Mouse (Mus musculus) layer of hippocampus, adult 11-12 months (tissue): ENCODE measurements at regions not wholly inside any gene's neighbourhood (a gene's known extent, or its start where the extent isn't known, plus 50 kb on each side); places are given as distances from the start of the nearest gene placed in this dataset.

ENCODE experiments used
- DNase-seq: peaks from one replicate; pipeline ENCODE4 v3.0.0; 2022; ENCODE audit warnings: low spot score

GRCm38 (mm10) chr15:68811041-68811440 is 2310.3 kb upstream of the Lrrc6 start:
- DNase-seq: no peak

GRCm38 (mm10) chr15:68810593-68810992 is 2309.9 kb upstream of the Lrrc6 start:
- peak; percentile 32 for DNase-seq

DNA sequence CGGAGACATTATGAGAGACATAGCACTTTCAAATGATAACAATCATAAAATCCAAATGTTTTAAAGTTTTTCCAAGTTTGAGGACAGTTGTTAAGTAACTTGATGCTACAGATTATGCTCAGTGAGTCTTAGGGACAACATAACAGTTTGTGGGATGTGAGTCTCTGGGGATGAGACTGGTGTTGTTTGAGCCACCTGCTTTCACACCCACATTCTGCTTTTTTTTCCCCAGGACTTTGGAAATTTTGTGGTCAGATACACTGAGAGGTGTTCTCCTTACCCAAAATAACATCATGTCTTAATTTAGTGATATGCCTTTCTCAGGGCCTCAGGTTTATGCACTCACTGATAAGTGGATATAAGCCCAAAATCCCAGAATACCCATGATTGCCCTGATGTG is 2307.5 kb upstream of the Lrrc6 start:
- DNase-seq: no peak

DNA sequence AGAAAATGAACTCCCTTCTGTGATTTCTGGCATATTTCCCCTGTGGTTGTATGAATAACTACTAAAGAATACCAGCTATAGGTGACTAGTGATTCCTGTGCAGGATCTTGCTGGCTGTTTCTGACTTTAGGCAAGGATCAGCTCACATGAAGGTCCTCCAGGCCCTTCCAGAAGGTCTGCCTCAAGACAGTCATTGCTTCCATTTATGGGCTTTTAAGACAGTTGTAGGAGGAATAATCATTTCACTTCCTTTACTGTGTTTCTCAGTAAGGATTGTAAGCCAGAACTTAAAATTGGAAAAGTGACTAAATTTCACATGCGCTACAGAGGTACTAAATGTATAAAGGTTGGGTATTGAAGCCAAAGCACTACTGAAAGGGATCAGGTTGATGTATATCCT is 2303.5 kb upstream of the Lrrc6 start:
- DNase-seq: no peak

DNA sequence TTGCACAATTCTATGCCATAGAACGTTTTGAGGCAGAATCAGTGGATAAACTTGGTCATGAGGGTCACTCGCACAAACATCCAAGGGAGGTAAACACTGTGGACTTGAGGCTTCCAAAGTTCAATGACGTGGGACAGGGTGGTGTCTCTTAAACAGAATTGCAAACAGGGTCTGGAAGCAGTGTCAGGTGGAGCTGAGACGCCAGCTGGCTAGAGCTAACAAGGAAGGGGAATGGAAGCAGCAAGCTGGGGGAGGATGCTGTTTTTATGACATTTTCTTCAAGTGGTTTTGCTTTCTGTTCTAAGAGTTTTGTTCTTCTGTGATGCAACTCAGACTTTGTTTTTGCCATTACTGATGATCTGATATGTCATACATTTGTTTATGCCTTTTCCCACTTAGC is 2301.1 kb upstream of the Lrrc6 start:
- peak; percentile 9 for DNase-seq

GRCm38 (mm10) chr15:68797406-68797805 is 2296.7 kb upstream of the Lrrc6 start:
- DNase-seq: no peak

DNA sequence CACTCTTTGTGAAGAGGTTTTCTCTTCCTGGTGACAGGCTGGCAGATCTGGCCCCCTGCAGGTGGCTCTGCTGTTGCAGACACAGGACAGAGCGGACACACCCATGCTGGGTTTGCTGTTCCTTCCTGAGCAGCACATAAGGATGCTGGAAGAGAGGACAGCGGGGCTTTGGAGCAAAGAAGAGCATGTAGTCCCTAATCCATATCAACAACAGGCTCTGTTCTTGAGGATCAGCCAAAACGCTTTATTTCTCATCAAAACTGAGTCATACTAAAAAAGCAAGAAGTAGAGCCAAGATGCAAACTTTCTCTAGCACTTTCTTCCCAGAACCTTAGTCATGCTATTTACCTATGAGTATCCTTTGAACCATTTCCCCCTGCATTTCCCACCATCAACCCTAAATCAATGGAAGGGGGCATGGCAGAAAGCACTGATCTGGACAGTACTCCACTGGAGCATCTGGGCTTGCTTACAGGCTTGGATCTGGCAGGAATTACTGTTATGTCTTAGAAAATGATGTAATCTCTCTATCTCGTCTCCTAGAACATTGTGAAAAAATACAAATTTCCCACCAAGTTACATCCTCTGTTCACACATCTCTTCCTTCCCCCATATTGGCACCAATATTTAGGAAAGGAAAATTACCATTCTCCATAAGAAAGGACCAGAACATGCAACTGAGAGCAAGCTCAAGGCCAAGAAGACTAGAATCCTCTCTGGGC is 2294.7 kb upstream of the Lrrc6 start:
- DNase-seq: peak; percentile 37

DNA sequence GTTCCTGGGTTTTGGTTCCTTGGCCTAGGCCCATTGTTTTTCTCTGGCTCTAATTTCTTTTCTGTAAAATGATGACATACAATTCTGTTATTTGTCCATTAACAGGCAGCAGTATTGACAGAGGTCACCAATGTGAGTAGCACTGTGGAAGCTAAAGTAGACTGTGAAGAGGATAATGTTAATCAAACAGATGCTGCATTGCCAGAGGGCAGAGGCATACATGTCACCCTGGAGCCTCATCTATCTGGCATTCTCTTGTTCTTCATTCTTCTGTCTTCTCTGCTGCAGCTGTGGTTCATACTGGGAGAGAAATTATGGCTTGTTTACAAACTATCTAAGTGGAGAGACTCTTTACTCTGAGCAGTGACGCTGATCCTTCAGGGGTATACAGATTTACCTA is 2259.2 kb upstream of the Lrrc6 start:
- no peak for DNase-seq

- DNase-seq: no peak
These were observed 2254.5 kb upstream of the Lrrc6 start for GRCm38 (mm10) chr15:68755255-68755654.

DNA sequence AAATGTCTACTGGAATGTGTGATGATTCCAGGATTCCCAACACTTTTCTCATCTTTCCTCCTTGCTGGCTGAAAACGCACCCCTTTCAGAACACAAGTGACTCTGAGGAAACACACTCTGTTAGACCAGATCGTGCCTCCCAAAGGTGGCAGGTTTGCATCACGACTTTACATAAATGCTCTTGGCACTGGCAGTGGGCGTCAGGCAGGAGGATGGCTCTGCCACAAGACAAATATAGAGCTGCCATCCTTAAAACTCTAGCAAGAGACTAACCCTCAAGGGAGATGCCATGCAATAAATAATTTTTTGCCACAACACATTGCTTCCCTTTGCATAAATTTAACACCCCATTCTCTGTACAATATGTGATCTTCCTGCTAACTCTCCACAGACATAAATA is 2254.1 kb upstream of the Lrrc6 start:
- DNase-seq: peak; percentile 48

- DNase-seq: peak; percentile 37
These were observed 2238.6 kb upstream of the Lrrc6 start for GRCm38 (mm10) chr15:68739344-68739743.

- no peak for DNase-seq
These were observed 2220.5 kb upstream of the Lrrc6 start for GRCm38 (mm10) chr15:68721250-68721649.

GRCm38 (mm10) chr15:68719486-68719885 is 2218.8 kb upstream of the Lrrc6 start:
- DNase-seq: peak; percentile 9

DNA sequence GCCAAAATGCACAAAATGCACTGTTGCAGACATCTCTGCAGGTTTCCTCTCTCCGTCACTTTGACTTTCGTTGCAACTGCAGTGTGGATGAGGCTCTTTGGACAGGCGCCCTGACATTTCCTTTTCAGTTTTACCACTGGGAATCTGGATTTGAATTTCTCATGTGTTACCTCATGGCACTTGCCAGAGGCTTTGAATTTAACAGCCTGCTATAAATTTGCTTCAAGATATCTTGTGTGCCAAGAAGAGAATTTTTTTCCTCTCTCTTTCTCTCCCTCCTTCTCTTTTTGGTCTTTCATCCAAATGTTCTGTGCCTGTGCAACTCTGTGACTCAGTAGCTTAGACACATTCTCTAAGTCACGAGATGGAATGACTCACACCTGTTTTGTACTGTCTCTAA is 2213.6 kb upstream of the Lrrc6 start:
- no peak for DNase-seq

GRCm38 (mm10) chr15:68707306-68707705 is 2206.6 kb upstream of the Lrrc6 start:
- no peak for DNase-seq

DNA sequence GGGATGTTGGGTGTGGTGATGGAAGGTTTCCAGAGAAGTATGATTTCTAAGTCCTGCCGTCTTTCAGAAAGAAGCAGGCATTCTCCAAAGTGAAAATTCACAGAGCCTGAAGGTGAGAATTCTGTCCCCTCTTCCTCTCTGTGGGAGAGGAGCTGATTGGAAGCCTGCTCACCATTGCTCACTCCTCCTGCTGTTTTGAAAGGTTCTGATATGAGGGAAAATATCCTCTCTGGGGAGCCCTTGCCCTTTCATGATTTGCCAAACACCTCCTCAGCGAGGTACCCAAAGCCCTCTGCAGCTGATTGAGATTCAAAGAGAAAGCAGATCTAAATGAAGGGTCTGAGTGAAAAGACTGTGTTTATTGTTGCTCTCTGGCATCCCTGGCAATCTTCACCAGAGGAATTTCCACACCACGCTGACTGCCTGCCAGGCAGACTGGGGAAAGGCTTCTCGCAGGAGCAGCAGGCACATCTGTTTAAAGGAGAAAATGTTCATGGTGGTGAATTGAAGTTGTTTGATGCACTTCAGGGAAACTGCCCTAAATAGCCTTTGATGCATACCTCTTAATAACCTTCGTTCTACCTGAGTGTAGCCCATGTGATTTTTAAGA is 2194.4 kb upstream of the Lrrc6 start:
- peak; percentile 11 for DNase-seq

GRCm38 (mm10) chr15:68667462-68667861 is 2166.8 kb upstream of the Lrrc6 start:
- no peak for DNase-seq

GRCm38 (mm10) chr15:68665331-68665730 is 2164.6 kb upstream of the Lrrc6 start:
- no peak for DNase-seq

DNA sequence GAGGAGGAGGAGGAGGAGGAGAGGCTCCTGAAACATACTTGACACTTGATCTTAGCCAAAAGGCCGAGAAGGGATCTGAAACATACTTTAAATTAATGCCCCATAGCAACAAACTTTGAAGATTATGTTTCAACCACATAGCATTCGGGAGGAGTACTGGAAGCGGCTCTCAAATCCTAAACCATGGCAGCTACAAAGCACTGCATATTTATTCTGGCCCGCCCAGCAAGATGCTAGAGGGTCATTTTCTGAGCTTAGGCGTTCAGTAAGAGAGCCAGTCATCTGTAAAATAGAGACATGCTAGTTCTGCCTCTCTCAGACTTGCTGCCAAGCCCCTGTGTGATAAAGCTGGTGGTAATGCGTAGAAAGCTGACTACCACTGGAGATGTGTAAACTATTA is 2156.0 kb upstream of the Lrrc6 start:
- DNase-seq: no peak

DNA sequence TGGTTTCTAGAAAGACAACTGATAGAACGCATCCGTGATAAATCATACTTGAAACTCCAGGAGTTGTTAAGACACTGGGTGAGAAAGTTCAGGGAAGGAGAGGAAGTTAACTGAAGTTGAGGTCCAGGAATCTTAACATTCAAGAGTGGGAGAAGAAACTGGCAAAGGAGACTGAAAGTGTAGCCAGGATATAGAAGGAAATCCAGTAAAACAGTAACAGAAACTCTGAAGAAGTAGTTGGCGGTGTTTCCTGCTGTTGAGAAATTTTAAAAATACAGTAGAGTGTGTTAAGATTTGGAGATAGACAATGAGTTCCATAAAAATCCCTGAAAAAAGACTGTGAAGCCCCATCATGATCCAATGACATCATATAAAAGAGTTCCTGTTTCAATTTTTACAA is 2154.3 kb upstream of the Lrrc6 start:
- no peak for DNase-seq

- no peak for DNase-seq
These were observed 2149.9 kb upstream of the Lrrc6 start for GRCm38 (mm10) chr15:68650609-68651008.

DNA sequence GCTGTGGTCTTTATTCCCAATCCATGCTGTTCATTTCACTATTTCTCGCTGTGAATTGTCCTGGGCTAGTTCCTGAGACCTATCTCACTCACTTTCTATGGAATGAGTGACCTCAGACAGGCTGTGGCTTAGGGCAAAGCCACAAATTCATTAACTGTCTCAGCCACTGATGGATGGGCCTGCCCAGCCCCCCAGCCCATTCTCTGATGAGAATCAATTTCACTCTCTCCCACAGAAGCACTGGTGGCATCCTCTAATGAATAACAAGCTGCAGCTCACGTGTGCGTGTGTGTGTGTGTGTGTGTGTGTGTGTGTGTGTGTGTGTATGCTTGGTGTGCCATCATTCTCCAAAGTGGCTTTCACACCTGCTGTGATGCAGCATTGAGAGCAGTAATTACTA is 2149.3 kb upstream of the Lrrc6 start:
- no peak for DNase-seq

DNA sequence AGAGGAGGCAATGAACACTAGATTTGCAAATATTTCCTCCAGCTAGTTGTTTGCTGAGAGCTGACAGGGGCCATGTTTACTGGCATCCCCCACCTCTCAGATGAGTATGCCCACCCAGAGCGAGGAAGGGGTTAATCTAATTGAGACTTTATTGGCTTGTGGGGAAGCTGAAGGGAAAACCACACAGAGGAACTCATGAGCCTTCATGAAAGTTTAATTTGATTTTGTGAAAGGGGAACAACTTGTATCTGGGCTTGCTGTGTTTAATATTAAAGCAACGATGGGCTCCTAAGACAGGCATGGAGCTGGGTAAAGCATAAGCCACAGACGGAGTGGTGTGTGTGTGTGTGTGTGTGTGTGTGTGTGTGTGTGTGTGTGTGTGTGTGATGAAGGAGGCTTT is 2146.2 kb upstream of the Lrrc6 start:
- no peak for DNase-seq

GRCm38 (mm10) chr15:68644862-68645261 is 2144.2 kb upstream of the Lrrc6 start:
- DNase-seq: peak; percentile 44
